Mouse (Mus musculus) MEL (cell line): ENCODE results near the gene Prm2.

Source experiments
- BHLHE40 ChIP-seq: IDR thresholded peaks from 2 replicates; pipeline ENCODE4 v1.6.1; 2012; ENCODE audit warnings: low read depth, mild to moderate bottlenecking, inconsistent platforms, low read length, improper control_type of control experiment, borderline replicate concordance
- CHD2 ChIP-seq: IDR thresholded peaks from 2 replicates; pipeline ENCODE4 v1.6.1; 2011; ENCODE audit warnings: low read length, improper control_type of control experiment
- CTCF ChIP-seq, 3 experiments: IDR thresholded peaks in 2 of 3; conservative IDR thresholded peaks in 1 of 3; 2 replicates each; pipeline ENCODE4 v1.5.1; 2011 to 2012; ENCODE audit warnings: low read length in 3 of 3, low read depth in 2 of 3, mild to moderate bottlenecking in 2 of 3, improper control_type of control experiment in 1 of 3, inconsistent platforms in 1 of 3, mixed read lengths in 1 of 3, moderate library complexity in 1 of 3; ENCODE audit not compliant: control insufficient read depth in 1 of 3, insufficient read depth in 1 of 3, poor library complexity in 1 of 3, severe bottlenecking in 1 of 3
- GABPA ChIP-seq: IDR thresholded peaks from 2 replicates; pipeline ENCODE4 v1.6.1; 2012; ENCODE audit warnings: low read depth, mild to moderate bottlenecking, inconsistent platforms, low read length, improper control_type of control experiment, moderate library complexity
- MAZ ChIP-seq: IDR thresholded peaks from 2 replicates; pipeline ENCODE4 v1.6.1; 2012; ENCODE audit warnings: low read depth, mild to moderate bottlenecking, inconsistent platforms, low read length, improper control_type of control experiment
- MYB ChIP-seq: IDR thresholded peaks from 2 replicates; pipeline ENCODE4 v1.6.1; 2011; ENCODE audit warnings: mild to moderate bottlenecking, low read depth, low read length, improper control_type of control experiment
- POLR2A ChIP-seq, 2 experiments: IDR thresholded peaks; 2 replicates each; pipeline ENCODE4 v1.6.1; 2011 to 2012; ENCODE audit warnings: low read length in 2 of 2, mild to moderate bottlenecking in 2 of 2, control low read depth in 1 of 2, improper control_type of control experiment in 1 of 2, low read depth in 1 of 2, moderate library complexity in 1 of 2; ENCODE audit not compliant: control insufficient read depth in 1 of 2, insufficient read depth in 1 of 2, poor library complexity in 1 of 2
- RAD21 ChIP-seq: IDR thresholded peaks from 2 replicates; pipeline ENCODE4 v1.6.1; 2011; ENCODE audit warnings: mild to moderate bottlenecking, low read depth, low read length, improper control_type of control experiment
- TAL1 ChIP-seq: IDR thresholded peaks from 2 replicates; pipeline ENCODE4 v1.6.1; 2012; ENCODE audit warnings: mild to moderate bottlenecking, inconsistent platforms, low read length, moderate library complexity, mixed read lengths
- TBP ChIP-seq: IDR thresholded peaks from 2 replicates; pipeline ENCODE4 v1.8.0; 2011; ENCODE audit warnings: low read depth, low read length, improper control_type of control experiment
- USF1 ChIP-seq: IDR thresholded peaks from 2 replicates; pipeline ENCODE4 v1.6.1; 2014; ENCODE audit warnings: low read depth, mild to moderate bottlenecking, inconsistent platforms, low read length, improper control_type of control experiment, moderate library complexity
- ZC3H11A ChIP-seq: IDR thresholded peaks from 2 replicates; pipeline ENCODE4 v1.6.1; 2012; ENCODE audit warnings: low read depth, mild to moderate bottlenecking, inconsistent platforms, low read length, improper control_type of control experiment

DNA sequence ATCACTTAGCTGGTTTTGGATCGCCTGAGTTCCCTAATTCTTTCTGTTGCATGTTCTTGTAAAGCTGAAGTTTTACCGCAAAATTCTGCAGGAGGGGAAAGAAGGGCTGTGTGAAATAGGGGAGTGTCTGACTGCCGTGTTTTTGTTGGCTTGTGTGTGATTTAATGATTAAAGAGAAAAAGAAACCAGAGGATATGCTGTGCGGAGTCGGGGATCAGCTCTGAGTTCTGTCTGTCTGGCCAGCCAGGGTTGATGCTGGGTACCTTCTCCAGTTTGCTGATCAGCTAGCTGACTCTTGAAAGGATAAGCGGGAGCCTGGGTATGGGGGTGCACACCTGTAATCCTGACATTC lies 48.4 kb upstream of the Prm2 start:
- TF ChIP-seq CTCF (IDR thresholded peaks at IDR 0.05 in 2 of 3, conservative IDR thresholded peaks at IDR 0.05 in 1 of 3; ENCODE audit: control insufficient read depth in 1 of 3, insufficient read depth in 1 of 3, low read depth in 2 of 3, low read length in 3 of 3, poor library complexity in 1 of 3, severe bottlenecking in 1 of 3) (no peak), BHLHE40 (no peak), GABPA (no peak), MAZ (no peak), TBP (no peak), MYB (no peak), USF1 (no peak), ZC3H11A (no peak), CHD2 (no peak), TAL1 (no peak), POLR2A (IDR thresholded peaks at IDR 0.05; ENCODE audit: control insufficient read depth in 1 of 2, insufficient read depth in 1 of 2, low read depth in 1 of 2, low read length in 2 of 2, poor library complexity in 1 of 2) (no peak), RAD21 (no peak)
